Mouse (Mus musculus): ENCODE data around the gene Tut1.
"Not testable (repeated sequence)": the region's sequence is repeated elsewhere in the genome, so short reads cannot be mapped to it uniquely, and the experiment has no call there.

The Tut1 gene

GRCm38 (mm10) chr19:9006915-9007314, 53.3 kb downstream of the Tut1 start:
- not testable (repeated sequence) for DNase-seq (ENCODE audit: low spot score)

Data from MN1 (cell line).